Mouse (Mus musculus) cerebellum, postnatal 4 days (tissue): ENCODE results near the gene Trim25.
"Not testable (repeated sequence)": the region's sequence is repeated elsewhere in the genome, so short reads cannot be mapped to it uniquely, and the experiment has no call there.

Experiments
- DNase-seq, 2 experiments: peaks; one replicate each; pipeline ENCODE4 v3.0.0; 2022; ENCODE audit warnings: low spot score in 2 of 2, mixed read lengths in 1 of 2

Trim25 gene

GRCm38 (mm10) chr11:89024181-89024881 lies 25.2 kb downstream of the Trim25 start:
- DNase-seq = peak in 1 of 2 experiments; percentile 66

- DNase-seq = no peak
Observed at GRCm38 (mm10) chr11:89025603-89026002, 26.4 kb downstream of the Trim25 start.

- no peak for DNase-seq
Observed at GRCm38 (mm10) chr11:89026117-89026516, 26.9 kb downstream of the Trim25 start.

- DNase-seq = no peak
Observed at GRCm38 (mm10) chr11:89027955-89028361, 28.8 kb downstream of the Trim25 start.

GRCm38 (mm10) chr11:89028871-89029405 lies 29.8 kb downstream of the Trim25 start:
- no peak for DNase-seq

GRCm38 (mm10) chr11:89030552-89030951 lies 31.4 kb downstream of the Trim25 start:
- DNase-seq = no peak

GRCm38 (mm10) chr11:89031189-89031588 lies 32.0 kb downstream of the Trim25 start:
- no peak for DNase-seq

GRCm38 (mm10) chr11:89034592-89034991 lies 35.4 kb downstream of the Trim25 start:
- DNase-seq = no peak

GRCm38 (mm10) chr11:89035552-89035951 lies 36.4 kb downstream of the Trim25 start:
- DNase-seq = no peak

GRCm38 (mm10) chr11:89038496-89038895 lies 39.3 kb downstream of the Trim25 start:
- DNase-seq = no peak

- peak in 1 of 2 experiments; percentile 42 for DNase-seq
Observed at GRCm38 (mm10) chr11:89039325-89039724, 40.1 kb downstream of the Trim25 start.

GRCm38 (mm10) chr11:89041073-89041472 lies 41.9 kb downstream of the Trim25 start:
- DNase-seq = not testable (repeated sequence)

- no peak for DNase-seq
Observed at GRCm38 (mm10) chr11:89043046-89043445, 43.9 kb downstream of the Trim25 start.

- DNase-seq = not testable (repeated sequence)
Observed at GRCm38 (mm10) chr11:89045501-89045900, 46.3 kb downstream of the Trim25 start.

GRCm38 (mm10) chr11:89046021-89046420 lies 46.8 kb downstream of the Trim25 start:
- DNase-seq = no peak

GRCm38 (mm10) chr11:89051767-89052166 lies 52.6 kb downstream of the Trim25 start:
- DNase-seq = no peak

GRCm38 (mm10) chr11:89055931-89056690 lies 56.9 kb downstream of the Trim25 start:
- no peak for DNase-seq

GRCm38 (mm10) chr11:89058515-89059270 lies 59.5 kb downstream of the Trim25 start:
- DNase-seq = no peak

GRCm38 (mm10) chr11:89059919-89060422 lies 60.8 kb downstream of the Trim25 start:
- DNase-seq = peak in 1 of 2 experiments; percentile 23

- DNase-seq = peak; percentile 70 to 88
Observed at GRCm38 (mm10) chr11:89060423-89061089, 61.4 kb downstream of the Trim25 start.

GRCm38 (mm10) chr11:89061362-89061761 lies 62.2 kb downstream of the Trim25 start:
- no peak for DNase-seq
